Mouse (Mus musculus) gastrocnemius, postnatal 25 days (tissue): ENCODE results near the gene Marcksl1. TPM values are rescaled to one million over a fixed set of nuclear protein-coding genes. Genes with fewer than 3 reads are reported as not detected.
A peak's percentile ranks its signal among the peaks of the same experiment; 100 is the strongest.
"Not testable (repeated sequence)": the region's sequence is repeated elsewhere in the genome, so short reads cannot be mapped to it uniquely, and the experiment has no call there.

ENCODE experiments used
- DNase-seq: peaks from one replicate; pipeline ENCODE4 v3.0.0; 2022
- total RNA-seq, 2 experiments: library from RNA; stranded (reverse); gene quantifications; 1 replicate in 1 of 2; 2 replicates in 1 of 2; pipeline ENCODE4 v1.2.3; 2021

The Marcksl1 gene
- total RNA-seq, 2 experiments from 2014 or later, result 1.6 to 2.8 TPM

DNA sequence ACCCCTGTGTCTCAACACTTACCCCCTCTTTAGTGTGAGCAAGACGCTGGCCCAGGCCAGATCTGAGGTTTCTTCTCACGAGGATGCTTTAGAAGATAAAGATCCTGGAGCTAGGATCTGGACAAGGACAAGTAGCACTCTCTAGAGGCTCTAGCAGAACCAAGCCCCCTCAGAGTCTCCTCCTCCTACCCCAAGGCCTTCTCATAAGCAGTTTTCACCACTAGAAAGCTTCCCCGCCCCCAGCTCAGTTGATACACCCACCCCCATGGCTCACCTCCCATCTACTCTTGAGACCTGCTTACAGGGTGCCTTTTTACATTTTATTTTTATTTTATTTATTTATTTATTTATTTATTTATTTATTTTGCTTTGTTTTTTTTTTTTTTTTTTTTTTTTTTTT is 3.7 kb upstream of the Marcksl1 start:
- DNase-seq, result no peak

DNA sequence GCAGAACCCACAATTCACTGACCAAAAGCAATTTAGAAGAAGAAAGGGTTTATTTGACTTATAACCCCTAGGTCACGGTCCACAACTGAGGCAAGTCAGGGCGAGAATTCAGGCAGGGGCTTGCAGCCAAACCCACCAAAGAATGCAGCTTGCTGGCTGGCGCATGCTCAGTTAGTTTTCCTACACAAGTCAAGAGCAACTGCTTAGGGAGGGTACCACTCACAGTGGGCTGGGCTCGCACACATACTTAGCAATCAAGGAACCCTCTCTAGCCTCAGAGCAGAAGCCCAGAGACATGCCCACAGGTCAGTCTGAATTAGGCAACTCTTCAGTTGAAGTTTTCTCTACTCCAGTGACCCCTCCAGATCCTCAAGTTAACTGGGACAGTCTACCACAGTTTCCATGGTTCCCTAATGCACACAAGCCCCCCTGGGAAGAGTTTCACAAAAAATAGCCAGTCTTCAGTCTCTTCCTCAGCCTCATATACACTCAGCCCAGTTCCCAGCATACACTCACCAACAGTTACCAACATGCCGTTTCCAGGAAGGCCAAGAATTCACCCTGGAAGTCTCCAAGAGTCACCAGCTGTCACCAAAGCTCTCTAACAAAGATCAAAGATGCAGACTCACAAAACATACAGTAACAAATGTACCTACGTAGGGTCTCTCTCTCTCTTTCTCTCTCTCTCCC is 2.5 kb upstream of the Marcksl1 start:
- DNase-seq, result no peak

DNA sequence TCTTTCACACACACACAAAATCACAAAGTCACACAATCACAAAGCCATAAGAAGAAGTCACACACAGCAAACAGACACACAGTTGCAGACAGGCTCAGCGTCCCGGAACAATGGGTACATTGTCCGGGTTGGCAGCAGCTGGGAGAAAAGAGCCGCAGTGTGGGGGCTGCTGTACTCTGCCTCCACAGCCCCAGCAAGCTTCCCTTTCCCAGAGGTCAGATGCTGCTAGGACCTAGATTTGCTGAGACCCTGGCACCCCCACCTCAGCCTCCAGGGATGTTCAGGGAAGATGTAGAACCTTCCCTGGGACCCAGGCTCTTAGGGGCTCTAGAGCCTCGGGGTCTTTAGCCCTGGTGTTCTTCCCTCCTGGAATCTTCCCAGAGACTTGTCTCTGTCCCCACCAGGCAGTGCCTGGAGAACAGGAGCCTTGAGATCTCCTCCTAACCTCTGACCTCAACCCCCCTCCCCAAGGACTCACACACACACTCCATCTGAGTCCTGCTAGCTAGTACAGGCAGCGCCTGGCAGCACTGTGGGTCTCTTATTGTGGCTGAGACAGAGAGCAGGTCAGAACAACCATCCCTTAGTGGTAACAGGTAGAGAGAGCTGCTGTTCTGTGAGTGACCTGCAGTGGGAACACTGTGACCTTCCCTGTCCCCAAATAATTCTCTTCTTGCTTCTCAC is 1.8 kb upstream of the Marcksl1 start:
- no peak for DNase-seq

DNA sequence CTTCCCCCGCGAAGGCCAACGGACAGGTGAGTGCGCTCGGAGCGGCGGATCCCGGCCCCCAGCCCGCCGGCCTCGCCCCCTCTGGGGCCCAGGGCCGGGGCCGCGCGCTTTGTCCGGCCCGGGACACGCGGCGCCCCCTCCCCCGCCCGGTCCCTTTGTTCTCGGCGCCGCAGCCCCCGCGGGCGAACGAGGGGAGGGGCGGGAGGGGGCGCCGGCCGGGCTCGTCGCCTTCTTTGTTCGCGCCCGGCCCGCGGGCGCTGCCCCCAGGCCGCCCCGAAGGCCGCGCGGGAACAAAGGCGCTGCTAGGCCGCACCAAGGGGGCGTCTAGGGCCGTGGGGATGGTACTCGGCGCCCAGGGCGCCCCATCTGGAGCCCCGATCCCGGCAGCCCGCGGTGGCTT is 510 bp downstream of the Marcksl1 start:
- DNase-seq, result no peak

DNA sequence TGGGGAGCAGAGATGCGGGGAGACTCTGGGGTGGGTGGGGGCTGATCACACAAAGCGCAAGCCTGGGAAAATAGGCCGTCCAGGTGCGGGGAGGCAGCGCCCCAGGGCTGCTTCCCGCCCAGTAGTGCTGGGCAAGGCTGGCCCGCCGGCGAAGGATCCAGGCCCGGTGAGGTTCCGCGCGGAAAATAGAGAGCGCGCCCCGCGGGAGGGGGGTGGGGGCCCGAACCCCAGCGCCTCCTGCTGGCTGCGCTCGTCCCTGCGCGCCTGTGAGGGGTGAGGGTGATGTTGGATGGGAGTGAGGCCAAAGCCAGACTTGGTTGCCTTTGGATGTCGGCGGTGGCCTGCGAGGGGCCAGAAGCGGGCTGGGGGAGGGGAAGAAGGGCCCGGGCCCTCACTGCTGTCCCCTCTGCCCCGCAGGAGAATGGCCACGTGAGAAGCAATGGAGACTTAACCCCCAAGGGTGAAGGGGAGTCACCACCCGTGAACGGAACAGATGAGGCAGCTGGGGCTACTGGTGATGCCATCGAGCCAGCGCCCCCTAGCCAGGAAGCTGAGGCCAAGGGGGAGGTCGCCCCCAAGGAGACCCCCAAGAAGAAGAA is 1.0 kb downstream of the Marcksl1 start:
- peak; percentile 26 for DNase-seq

DNA sequence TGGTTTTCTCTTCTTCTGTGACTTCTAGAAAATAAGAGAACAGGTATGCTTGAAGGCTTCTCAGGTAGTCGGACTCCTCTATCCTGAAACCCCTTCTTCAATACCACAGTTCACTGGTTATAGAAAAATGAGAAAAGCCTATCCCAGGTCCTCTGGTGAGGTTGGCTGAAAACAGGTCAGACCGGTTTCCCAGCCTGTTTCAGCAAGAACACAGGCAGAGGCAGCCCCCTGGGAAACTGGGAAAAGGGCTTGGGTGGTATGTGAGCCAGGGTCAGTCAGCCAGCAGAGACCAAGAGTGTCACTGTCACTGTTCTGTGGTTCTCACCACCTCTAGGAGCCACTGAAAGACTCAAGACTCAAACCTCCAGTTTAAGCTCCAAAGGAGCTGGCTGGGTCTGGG is 3.5 kb downstream of the Marcksl1 start:
- no peak for DNase-seq

DNA sequence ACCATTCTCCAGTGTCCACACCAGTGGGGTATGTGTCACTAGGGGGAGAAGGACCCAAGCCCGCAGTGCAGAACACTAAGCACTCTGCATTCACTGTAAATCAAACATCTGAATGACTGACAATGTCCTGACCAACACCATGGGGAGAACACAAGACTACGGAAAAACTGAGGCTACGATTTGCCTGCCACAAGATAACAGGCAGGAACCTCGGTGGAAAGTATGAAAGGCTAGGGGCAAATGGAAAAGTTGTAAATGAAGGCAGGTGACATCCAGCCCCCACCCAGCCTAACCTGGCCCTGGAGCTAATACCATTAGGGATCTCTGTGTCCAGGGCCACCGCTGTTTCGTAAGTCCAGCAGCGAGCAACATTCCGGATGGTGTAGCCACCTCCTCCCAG is 5.1 kb downstream of the Marcksl1 start:
- DNase-seq, result no peak

DNA sequence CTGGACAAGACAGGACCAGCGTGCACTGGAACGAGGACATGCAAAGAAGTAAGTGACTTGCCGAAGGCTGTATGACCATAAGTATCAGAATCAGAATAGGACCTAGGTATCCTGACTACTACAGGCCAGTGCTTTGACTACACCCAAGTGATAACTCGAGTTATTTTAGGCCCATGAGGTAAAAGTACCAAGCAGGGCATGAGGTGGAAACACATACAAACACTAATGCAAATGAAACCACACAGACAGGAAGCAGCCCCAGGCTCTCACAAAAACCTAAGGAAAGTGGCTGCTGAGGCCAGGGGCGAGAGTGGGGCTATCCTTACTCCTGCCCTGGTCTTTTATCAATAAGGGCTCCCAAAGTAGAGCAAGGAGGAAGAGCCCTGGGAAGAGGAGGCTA is 12.0 kb downstream of the Marcksl1 start:
- no peak for DNase-seq

DNA sequence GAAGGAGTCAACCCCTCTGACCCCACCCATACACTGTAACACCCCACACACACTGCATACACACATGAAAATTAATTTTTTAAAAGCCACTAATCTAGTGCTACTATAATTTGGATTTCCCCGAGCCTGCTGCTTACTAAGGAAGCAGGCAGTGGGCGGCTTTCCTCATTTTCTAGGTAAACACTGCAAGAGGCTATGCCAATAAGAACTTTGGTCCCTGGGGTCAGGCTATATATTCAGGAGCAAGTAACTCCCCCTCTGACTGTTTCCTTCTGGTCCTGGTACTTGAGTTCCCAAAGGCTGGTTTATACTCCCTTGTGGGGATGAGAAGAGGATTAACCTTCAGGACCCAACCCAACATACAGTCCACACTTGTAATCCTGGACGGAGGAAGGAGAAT is 12.5 kb downstream of the Marcksl1 start:
- DNase-seq, result no peak

DNA sequence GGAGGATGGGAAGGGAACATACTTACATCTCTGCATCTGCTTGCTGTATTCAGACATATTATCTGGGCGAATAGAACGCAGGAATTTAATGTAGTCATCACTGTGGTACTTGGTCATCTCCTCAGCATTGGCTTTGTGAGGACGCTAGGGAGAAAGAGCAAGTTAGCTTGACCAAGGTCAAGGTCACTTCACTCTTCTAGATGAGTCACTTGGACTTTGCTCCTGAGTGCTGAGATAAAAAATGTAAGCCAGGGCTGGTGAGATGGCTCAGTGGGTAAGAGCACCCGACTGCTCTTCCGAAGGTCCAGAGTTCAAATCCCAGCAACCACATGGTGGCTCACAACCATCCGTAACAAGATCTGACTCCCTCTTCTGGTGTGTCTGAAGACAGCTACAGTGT is 15.5 kb downstream of the Marcksl1 start:
- DNase-seq, result not testable (repeated sequence)

DNA sequence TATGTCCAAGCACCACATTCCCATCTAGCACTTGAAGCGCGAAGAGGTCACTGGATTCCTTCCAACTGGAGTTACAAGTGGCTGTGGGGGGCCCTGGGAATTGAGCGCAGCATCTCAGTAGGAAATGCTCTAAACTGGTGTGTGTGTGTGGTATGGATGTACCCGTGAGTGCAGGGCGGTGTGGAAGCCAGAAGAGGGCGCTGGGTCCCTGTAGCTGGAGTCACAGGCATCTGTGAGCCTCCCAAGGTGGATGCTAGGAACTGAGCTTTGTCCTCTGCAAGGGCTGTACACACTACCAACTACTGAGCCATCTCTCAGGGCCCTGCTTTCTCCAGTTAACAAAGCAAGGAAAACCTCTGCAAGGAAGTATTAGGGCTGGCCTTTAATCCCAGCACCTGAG is 26.6 kb downstream of the Marcksl1 start:
- no peak for DNase-seq

DNA sequence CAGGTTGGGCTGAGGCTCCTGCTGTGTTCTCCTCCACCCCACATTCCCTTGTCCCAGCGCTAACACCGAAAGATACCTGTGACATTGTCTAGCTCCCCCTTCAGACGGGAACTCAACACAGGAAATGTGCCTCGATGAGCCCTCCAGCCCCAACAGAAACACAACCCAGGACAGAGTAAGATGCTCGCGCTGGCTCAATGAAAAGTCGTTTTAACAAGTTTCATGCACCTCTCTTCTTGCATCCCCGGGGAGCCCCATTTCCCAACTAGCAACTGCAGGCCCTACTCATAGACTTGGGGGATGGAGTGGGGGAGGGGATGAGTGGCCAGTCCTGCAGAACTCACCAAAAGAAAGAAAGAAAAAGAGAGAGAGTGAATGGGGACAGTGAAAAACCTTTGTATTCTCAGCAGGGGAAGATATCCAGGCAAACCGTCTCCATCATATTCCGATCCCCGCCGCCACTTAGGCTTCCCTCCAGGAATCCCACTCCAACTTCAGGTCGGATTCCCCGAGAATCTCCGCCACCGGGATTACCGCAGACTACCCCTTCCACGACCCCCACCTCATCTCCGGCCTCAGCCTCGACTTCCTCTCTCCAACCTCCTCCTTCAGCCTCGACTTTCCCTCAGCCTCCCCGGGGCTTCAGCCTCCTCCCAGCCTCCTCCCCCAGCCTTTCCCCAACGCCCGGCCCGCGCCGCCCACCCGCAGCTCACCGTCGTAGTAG is 28.6 kb downstream of the Marcksl1 start:
- no peak for DNase-seq

DNA sequence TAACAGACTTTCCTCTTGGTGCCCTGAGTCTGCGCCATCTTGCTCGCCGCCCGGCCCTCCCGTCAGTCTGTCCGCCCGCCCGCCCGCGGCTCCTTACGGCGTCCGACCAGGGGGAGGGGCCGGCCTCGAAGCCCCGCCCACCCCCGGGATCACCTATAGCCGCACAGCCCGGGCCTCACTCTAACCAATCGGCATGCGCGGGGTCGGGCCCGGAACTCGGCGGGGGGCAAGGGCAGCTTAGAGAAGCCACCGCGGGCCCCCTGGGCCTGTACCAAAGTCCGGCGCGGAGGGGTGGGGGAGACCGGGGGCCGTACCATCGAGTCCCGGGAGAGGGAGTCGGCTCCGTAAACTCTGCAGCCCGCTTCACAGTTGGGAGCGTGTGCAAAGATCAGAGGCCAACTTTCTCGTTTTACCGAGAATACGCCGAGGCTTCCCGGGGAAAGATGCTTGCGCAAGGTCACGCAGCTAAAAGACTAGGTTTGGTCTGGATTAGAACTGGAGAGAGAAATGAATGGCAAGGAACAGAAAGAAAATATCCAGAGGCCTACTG is 29.3 kb downstream of the Marcksl1 start, which contains the start of gene Hdac1:
TSS of gene Hdac1 (minus strand) at position 122 of the 550 bp plus-strand sequence.
- DNase-seq, result peak; percentile 99

DNA sequence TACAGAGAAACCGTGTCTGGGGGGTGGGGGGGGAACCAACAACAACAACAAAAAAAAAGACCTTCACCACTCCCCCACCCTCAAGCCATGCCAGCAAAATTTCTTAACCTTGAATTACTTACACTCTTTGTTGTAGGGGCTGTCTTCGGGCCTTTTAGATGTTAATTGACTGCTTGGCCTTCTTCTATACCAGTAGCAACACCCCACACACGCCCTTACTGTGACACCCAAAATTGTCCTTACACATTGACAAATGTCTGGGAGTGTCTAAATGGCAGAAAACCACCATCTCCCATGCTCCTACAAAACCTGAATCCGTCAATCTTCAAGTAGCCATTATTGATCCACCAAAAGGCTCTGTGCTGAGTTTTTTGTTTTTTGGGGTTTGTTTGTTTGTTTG is 30.7 kb downstream of the Marcksl1 start:
- no peak for DNase-seq

DNA sequence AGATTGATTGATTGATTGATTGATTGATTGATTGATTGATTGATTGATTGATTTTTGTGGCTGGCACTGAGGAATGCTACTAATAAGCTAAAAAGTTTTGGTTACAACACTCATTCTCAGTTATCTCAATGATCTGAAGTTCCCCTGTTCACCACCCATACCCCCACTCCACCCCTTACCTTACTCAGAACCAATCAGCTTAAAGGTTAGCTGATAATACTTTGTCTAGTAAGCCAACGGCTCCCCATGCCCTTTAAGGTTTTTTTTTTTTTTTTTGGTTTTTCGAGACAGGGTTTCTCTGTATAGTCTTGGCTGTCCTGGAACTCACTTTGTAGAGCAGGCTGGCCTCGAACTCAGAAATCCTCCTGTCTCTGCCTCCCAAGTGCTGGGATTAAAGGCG is 34.2 kb downstream of the Marcksl1 start:
- DNase-seq, result not testable (repeated sequence)

DNA sequence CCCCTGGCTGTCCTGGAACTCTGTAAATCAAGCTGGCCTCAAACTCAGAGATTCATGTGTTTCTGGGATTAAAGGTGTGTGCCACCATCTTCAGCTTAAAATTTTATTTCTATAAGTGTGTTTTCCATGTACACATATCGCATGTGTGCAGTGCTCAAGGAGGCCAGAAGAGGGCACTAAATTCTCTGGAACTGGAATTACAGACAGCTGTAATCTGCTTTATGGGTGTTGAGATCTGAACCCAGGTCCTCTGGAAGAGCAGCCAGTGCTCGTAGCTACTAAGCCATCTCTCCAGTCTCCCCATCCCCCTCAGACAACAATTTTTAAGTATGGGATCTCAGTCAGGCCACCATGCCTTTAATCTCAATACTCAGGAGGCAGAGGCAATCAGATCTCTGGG is 35.9 kb downstream of the Marcksl1 start:
- DNase-seq, result no peak

DNA sequence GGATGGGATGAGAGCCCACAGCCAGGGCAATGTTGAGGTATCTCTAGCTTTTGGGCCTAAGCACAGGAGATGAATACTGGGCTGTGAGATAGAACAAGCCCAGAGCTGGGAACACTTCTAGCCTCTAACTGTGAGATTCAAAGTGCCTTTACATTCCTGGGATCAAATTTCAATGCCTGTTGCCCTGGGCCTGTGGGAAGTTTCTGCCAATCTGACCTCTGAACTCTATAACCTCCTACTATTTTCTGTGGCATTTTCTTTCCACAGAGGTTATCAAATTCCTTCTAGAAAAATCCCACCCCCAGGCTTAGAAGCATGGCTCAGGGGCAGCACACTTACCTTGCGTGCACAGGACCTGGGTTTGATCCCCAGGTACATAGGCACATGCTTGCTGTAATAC is 36.9 kb downstream of the Marcksl1 start:
- DNase-seq, result no peak

DNA sequence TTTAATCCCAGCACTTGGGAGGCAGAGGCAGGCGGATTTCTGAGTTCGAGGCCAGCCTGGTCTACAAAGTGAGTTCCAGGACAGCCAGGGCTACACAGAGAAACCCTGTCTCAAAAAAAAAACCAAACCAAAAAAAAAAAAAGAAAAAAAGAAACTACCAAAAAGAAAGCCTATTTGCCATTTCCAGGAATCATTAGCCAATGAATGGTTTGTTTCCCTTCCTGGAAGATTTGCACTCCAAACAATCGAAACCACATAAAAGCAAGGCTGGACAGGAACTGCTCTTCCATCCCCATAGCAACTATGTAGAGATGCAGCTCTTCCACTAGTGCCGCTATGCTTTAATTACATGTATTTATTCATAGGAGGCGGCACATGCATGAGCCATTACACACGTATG is 41.1 kb downstream of the Marcksl1 start:
- DNase-seq, result not testable (repeated sequence)

DNA sequence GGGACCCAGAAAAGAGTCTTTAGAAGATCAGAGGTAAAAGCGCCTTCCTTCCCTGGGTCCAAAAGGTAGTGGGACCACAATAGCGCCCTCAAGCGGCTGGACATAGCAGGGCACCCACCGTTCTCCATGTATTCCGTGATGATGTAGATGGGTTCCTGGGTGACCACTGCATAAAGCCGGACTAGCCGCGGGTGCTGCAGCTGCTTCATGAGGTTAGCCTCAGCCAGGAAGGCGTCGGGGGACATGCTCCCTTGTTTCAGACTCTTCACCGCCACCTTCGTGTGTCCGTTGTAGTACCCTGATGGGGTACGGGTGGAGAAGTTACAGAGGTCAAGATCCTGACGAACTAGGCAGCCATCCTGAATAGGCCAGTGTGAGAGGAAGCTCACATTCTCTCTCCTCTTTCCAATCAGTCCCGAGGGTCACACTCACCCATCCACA is 42.1 kb downstream of the Marcksl1 start:
- DNase-seq, result peak; percentile 14

DNA sequence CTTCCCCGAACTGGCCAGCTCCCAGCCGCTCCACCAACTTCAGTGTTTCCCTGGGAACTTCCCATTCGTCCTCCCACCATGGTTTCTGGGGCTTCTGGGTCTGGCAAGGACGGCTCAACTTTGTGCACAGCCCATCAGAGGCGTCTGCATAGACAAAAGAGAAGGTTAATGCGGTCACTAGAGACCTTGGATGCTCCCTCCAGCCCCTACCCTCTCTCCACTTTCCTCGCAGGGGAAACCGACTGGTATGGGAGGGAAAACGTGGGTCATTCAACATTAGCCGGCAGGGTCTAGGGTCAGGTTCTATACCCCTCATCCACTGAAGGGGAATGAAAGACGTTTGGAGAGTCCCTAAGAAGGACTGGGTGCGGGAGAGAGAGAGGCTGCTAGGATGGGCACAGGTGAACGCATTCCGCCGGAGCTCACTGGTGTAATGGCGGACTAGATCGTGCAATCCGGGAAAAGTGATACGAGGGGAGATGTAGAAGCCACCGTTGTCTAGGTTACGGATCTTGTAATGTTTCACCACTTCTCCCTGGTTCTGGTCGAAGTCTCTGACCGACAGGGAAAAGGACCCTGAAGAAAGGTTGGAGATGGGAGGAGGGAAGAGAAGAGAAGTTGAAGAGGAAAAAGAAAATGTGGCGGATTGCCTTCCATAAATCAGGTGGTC is 42.6 kb downstream of the Marcksl1 start:
- peak; percentile 10 for DNase-seq

DNA sequence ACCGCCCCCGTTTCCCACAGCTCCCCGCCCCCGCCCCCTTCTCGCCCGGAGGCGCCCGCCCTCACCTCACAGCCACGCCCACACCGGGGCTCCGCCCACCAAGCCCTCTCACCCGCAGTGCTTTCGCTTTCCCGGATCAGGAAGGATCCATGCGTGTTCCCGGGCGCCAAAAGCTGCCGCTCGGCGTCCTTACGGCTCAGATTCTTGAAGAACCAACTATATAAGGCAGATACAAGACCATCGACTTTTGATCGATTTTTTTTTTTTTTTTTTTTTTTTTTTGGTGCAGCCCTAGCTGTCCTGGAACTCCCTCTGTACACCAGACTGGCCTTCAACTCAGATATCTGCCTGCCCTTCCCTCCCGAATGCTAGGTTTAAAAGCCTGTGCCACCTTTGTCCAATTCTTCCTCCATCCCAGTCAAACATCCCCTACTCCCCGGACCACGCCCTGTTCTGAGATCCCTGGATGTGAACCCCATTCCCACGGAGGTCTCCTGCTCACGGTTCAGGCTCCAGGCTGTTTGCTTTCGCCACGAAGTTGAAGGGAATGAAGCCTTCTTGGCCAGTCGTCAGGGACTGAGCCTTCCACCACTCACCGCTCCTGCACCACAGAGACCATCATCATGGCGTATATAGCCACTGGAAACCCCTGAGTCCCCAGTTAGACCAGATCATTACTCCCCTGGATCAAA is 43.3 kb downstream of the Marcksl1 start:
- peak; percentile 82 for DNase-seq
